Mouse (Mus musculus) embryonic facial prominence, embryonic 10.5 days (tissue): Measurements from ENCODE around the gene Prr19. TPM values are rescaled to one million over a fixed set of nuclear protein-coding genes. Genes with fewer than 3 reads are reported as not detected.
A peak's percentile ranks its signal among the peaks of the same experiment; 100 is the strongest.

Source experiments
- DNase-seq: peaks from one replicate; pipeline ENCODE4 v3.0.0-alpha.2; 2017; ENCODE audit warnings: low spot score
- H3K27ac ChIP-seq: fragments of 300-500 bp; sonication (generic); replicated peaks from 2 replicates; pipeline ENCODE4 v1.5.1; 2016; ENCODE audit warnings: mild to moderate bottlenecking
- H3K27me3 ChIP-seq: fragments of 300-500 bp; sonication (generic); replicated peaks from 2 replicates; pipeline ENCODE4 v1.6.1; 2016; ENCODE audit warnings: low read depth, mild to moderate bottlenecking; ENCODE audit not compliant: poor library complexity, severe bottlenecking
- H3K36me3 ChIP-seq: fragments of 300-500 bp; sonication (generic); replicated peaks from 2 replicates; pipeline ENCODE4 v1.6.1; 2016; ENCODE audit warnings: mild to moderate bottlenecking, moderate library complexity
- H3K4me1 ChIP-seq: fragments of 300-500 bp; sonication (generic); 2 replicates; pipeline ENCODE4 v1.6.1; 2016
- H3K4me3 ChIP-seq: fragments of 300-500 bp; sonication (generic); 2 replicates; pipeline ENCODE4 v1.5.1; 2016; ENCODE audit warnings: mild to moderate bottlenecking, moderate library complexity
- H3K9me3 ChIP-seq: fragments of 300-500 bp; sonication (generic); 2 replicates; pipeline ENCODE4 v1.6.1; 2016; ENCODE audit warnings: mild to moderate bottlenecking
- WGBS: fragments of 180-500 bp; shearing (Covaris S2); methylation state at CpG from one replicate; pipeline ENCODE4 v1.1.7; 2016; 5-methylcytosine and 5-hydroxymethylcytosine counted together
- polyA plus RNA-seq: library from polyadenylated mRNA; unstranded; fragments of >200 nt; fragmentation: Nextera tagmentation; extraction: Ambion mirVana; gene quantifications from 2 replicates; pipeline ENCODE4 v1.2.1, GENCODE M21; 2016

Prr19 gene
- polyA plus RNA-seq, 1 experiment from 2014 or later = 0.82 TPM

DNA sequence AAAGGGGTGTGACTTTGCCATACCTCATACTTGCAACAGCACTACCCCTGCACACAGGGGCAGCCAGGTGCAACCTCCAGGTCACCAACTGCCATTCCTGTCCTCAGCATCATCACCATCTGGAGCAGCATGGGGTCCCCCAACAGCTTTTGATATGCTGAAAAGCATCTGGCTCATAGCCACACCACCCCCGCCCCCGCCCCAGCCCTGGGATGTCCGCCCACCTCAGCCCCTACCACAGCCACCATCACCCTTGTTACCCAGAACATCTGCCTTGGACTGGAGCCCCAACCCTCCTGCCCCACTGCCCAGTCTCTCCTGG, 2.4 kb downstream of the Prr19 start:
- no peak for DNase-seq
- WGBS = 82% methylated on average over 3 of the region's 3 CpGs
- Histone ChIP-seq H3K4me1 (peaks cover 19% of the 10 kb centered on the region), H3K36me3 (no peaks in the 10 kb centered on the region), H3K27me3 (peaks cover 51% of the 10 kb centered on the region), H3K27ac (no peak overlapping the region), H3K4me3 (no peak overlapping the region), H3K9me3 (no peaks in the 10 kb centered on the region)

DNA sequence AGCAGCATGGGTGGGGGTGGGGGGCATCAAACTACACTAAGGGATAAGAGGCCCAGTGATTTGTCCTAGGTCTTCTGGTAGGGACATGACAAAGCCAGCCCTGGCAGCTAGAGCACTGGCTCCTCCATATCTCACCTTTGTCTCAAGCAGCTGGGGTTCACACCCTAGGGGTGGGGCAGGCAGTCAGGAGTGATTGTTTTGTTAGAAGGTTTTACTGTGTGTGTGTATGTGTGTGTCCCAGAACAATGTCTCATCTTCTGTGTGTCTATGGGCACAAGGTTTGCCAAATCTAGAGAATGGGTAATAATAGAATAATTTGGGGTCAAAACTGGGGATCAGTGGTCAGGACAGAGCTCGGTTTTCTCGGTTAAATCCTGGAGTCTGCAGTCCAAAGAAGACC, 4.3 kb downstream of the Prr19 start:
- H3K4me1 ChIP-seq = peaks cover 19% of the 10 kb centered on the region
- no peaks in the 10 kb centered on the region for H3K9me3 ChIP-seq
- DNase-seq = no peak
- peaks cover 63% of the 10 kb centered on the region for H3K27me3 ChIP-seq
- no peaks in the 10 kb centered on the region for H3K36me3 ChIP-seq
- under 1% methylated on average over 2 of the region's 2 CpGs for WGBS
- H3K27ac ChIP-seq = no peak overlapping the region
- peak overlapping the region; percentile 69 for H3K4me3 ChIP-seq

DNA sequence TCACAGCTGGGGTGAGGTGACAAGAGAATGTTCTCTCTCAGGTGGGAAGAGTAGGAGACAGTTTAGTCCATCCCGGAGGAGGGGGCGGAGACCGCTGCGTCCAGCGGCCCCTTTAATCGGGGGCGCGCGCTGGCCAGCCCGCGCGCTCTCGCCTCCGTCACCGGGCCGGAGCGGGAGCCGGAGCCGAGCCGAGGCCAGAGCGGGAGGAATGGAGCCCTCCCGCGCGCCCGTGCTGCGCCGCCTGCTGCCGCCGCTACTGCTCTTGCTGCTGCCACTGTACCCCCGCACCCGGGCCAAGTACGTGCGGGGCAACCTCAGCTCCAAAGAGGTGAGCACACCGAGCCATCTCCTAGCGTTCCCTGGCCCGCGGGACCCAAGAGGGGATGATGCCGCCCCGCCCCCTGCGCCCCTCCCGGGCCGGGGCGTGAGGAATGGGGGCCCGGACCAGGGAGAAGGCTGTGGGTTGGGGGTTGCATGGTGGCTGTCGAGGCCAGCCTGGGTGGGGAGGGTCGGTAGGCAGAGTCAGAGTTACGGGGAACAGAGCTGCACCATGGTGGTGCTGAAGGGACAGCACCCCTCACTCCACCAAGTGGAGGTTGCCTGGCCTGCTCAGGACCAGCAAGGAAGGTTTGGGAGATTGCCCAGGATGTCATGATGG, 4.9 kb downstream of the Prr19 start, which contains the start of gene Tmem145:
Gene Tmem145, plus strand, starts transcription at position 151 of the 658 bp plus-strand sequence.
- DNase-seq = peak; percentile 85
- H3K27me3 ChIP-seq = peaks cover 68% of the 10 kb centered on the region
- under 1% methylated on average over 47 of the region's 47 CpGs for WGBS
- H3K27ac ChIP-seq = peak within 1 kb of the TSS; percentile 63
- peaks cover 18% of the 10 kb centered on the region for H3K4me1 ChIP-seq
- H3K9me3 ChIP-seq = no peaks in the 10 kb centered on the region
- no peaks in the 10 kb centered on the region for H3K36me3 ChIP-seq
- H3K4me3 ChIP-seq = peak within 1 kb of the TSS; percentile 69

GRCm38 (mm10) chr7:25306614-25306996, 5.4 kb downstream of the Prr19 start:
- no peaks in the 10 kb centered on the region for H3K9me3 ChIP-seq
- DNase-seq = no peak
- WGBS = 45% methylated on average over 2 of the region's 2 CpGs
- peaks cover 15% of the 10 kb centered on the region for H3K4me1 ChIP-seq
- H3K27ac ChIP-seq = no peak overlapping the region
- H3K4me3 ChIP-seq = peak overlapping the region; percentile 69
- peaks cover 73% of the 10 kb centered on the region for H3K27me3 ChIP-seq
- no peaks in the 10 kb centered on the region for H3K36me3 ChIP-seq

GRCm38 (mm10) chr7:25308702-25309318, 7.6 kb downstream of the Prr19 start:
- 60% methylated on average over 17 of the region's 17 CpGs for WGBS
- no peak overlapping the region for H3K27ac ChIP-seq
- H3K9me3 ChIP-seq = no peaks in the 10 kb centered on the region
- no peak for DNase-seq
- no peak overlapping the region for H3K4me3 ChIP-seq
- H3K4me1 ChIP-seq = peaks cover 15% of the 10 kb centered on the region
- H3K27me3 ChIP-seq = peaks cover 82% of the 10 kb centered on the region
- H3K36me3 ChIP-seq = no peaks in the 10 kb centered on the region

DNA sequence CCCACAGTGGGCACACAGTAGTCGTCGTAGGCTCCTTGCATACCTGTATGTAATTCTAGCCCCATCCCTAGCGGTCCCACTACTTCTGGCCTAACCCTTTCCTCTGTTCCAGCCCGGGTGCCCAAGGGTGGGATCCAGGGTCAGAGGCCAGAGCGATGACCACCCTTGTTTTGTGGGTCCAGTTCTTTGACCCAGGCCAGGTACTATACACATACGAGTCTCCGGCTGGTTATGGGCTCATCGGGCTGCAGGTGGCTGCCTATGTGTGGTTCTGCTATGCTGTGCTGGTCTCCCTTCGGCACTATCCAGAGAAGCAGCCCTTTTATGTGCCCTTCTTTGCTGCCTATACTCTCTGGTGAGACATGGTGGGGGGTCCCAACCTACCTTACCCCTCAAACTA, 8.2 kb downstream of the Prr19 start:
- no peak for DNase-seq
- no peaks in the 10 kb centered on the region for H3K9me3 ChIP-seq
- 88% methylated on average over 9 of the region's 9 CpGs for WGBS
- peaks cover 84% of the 10 kb centered on the region for H3K27me3 ChIP-seq
- H3K27ac ChIP-seq = no peak overlapping the region
- H3K4me1 ChIP-seq = peaks cover 16% of the 10 kb centered on the region
- H3K36me3 ChIP-seq = no peaks in the 10 kb centered on the region
- no peak overlapping the region for H3K4me3 ChIP-seq

- WGBS = 80% methylated on average over 11 of the region's 11 CpGs
Measured at GRCm38 (mm10) chr7:25311193-25311592, 10.0 kb downstream of the Prr19 start.

DNA sequence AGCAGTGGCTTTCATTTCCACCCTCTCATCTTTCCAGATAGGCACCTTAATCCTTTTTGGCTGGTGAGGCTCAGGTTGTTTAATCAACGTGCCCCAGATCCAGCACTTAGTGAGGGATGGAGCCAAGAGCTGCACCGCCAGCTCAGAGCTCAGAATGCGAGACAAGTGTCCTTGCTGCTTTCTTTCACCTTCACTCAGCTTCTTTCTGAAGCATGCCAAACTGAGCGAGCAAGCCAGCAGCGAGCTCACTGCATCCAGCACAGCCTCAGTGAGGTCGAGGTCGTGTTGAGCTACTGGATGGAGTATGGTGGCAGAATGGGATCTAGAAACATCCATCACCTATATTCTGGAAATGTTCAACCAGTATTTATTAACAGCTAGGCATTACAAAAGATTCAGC, 12.1 kb downstream of the Prr19 start:
- no peak overlapping the region for H3K4me3 ChIP-seq
- DNase-seq = no peak
- H3K27me3 ChIP-seq = peaks cover 71% of the 10 kb centered on the region
- WGBS = 44% methylated on average over 7 of the region's 7 CpGs
- H3K9me3 ChIP-seq = no peaks in the 10 kb centered on the region
- no peaks in the 10 kb centered on the region for H3K36me3 ChIP-seq
- no peak overlapping the region for H3K27ac ChIP-seq
- peaks cover 35% of the 10 kb centered on the region for H3K4me1 ChIP-seq

More at GRCm38 (mm10) chr7:25311193-25311592, 10.0 kb downstream of the Prr19 start:
- no peak for DNase-seq
- Histone ChIP-seq H3K36me3 (no peaks in the 10 kb centered on the region), H3K9me3 (no peaks in the 10 kb centered on the region), H3K4me1 (peaks cover 24% of the 10 kb centered on the region), H3K4me3 (no peak overlapping the region), H3K27me3 (peaks cover 91% of the 10 kb centered on the region), H3K27ac (no peak overlapping the region)

DNA sequence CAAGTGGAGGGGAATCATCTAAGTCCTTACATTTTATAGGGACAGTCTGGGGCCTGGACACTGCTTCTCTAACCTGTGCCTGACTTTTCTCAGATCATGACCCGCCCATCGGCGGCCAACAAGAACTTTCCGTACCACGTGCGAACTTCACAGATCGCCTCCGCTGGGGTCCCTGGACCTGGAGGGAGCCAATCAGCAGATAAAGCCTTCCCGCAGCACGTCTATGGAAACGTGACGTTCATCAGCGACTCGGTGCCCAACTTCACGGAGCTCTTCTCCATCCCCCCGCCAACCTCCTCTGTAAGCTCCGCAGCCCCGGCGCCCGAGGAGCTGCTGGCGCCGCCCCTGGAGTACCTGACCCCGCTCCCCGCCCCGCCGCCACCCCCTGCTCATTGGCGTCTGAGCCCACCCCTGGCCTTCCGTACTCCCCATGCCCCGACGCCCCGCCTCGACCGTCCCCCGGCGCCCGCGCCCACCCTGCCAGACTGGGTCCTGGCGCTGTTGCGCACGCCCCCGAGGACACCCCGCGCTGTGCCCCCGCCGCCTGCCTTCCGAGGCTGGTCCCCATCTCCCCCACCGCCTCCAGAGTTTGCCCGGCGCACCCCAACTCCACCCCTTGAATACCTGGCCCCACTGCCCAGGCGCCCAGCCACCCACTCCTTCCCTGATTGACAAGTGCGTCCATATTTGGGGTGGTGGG, 13.5 kb downstream of the Prr19 start:
- H3K4me1 ChIP-seq = peaks cover 39% of the 10 kb centered on the region
- no peaks in the 10 kb centered on the region for H3K9me3 ChIP-seq
- peaks cover 57% of the 10 kb centered on the region for H3K27me3 ChIP-seq
- 1% methylated on average over 51 of the region's 51 CpGs for WGBS
- peak overlapping the region; percentile 76 for H3K27ac ChIP-seq
- peak; percentile 41 for DNase-seq
- peaks cover 4% of the 10 kb centered on the region; the same call in 1 of the 2 replicates for H3K36me3 ChIP-seq
- peak overlapping the region; percentile 78 for H3K4me3 ChIP-seq

- peak; percentile 52 for DNase-seq
- Histone ChIP-seq H3K36me3 (peaks cover 11% of the 10 kb centered on the region; the same call in 1 of the 2 replicates), H3K4me3 (peak overlapping the region; percentile 78), H3K27me3 (peaks cover 55% of the 10 kb centered on the region), H3K4me1 (peaks cover 39% of the 10 kb centered on the region), H3K27ac (peak overlapping the region; percentile 76), H3K9me3 (no peaks in the 10 kb centered on the region)
- under 1% methylated on average over 69 of the region's 69 CpGs for WGBS
Measured at GRCm38 (mm10) chr7:25315306-25316041, 14.3 kb downstream of the Prr19 start.

DNA sequence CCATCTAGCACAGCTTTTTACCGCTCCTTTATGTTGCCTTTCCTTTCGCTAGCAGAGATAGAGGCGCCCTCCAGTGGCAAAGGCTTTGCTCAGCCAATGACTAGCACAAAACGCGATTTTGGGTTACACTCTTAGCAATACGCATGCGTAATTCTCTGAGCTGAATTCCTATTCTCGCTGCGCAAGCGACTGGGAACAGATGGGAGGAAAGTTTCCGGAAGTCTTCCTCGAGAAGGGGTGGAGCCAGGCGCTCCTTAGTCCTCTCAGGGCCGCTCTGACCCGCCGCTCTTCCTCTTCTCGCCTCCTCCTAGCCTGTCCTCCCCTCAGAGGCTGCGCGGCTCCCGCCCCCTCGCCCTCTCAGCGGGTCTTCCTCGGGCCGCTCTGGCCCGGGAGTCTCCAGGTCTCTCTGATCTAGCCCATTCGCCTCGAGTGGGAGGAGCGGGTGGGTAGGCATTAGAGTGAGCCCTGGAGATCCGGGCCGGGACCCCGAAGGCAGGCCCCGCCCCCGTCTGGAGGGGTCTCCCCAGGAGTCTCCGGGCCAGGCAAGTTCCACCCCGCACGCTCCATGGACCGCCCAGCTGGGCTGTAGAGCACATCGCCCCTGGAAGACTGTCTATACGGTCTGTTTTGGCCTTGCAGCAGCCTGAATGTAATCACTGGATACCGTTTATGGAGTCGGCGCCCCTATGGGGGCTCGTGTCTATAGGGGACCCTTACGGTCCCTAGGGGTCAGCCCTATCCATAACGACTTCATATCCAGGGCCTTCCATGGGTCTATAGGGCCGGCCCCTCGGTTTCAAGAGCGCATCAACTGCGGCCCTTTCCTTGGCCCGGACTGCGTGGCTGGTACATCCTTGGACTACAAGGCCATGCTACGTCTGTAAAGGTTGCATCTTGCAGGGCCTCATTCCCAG, 15.6 kb downstream of the Prr19 start, which contains the start of gene Megf8:
Gene Megf8, plus strand, starts transcription at position 633 of the 914 bp plus-strand sequence.
- Histone ChIP-seq H3K27me3 (peaks cover 44% of the 10 kb centered on the region), H3K4me3 (peak within 1 kb of the TSS; percentile 78), H3K9me3 (no peaks in the 10 kb centered on the region), H3K27ac (peak within 1 kb of the TSS; percentile 91), H3K4me1 (peaks cover 48% of the 10 kb centered on the region), H3K36me3 (peaks cover 12% of the 10 kb centered on the region; the same call in 1 of the 2 replicates)
- DNase-seq = peak; percentile 97
- WGBS = under 1% methylated on average over 52 of the region's 52 CpGs
